In genomic region chr15:86202640-86203039, GRCm38 (mm10) we compare ENCODE assay signal across 10 mouse cellular contexts. TPM values are rescaled to one million over a fixed set of nuclear protein-coding genes. Genes with fewer than 3 reads are reported as not detected.
DNase-seq lines count a peak whose midpoint lies in the region; ATAC-seq lines count a peak whose summit lies in the region.
"Had no signal": no experiment of that assay in that cellular context is flagged by ENCODE, and none has a peak within 500 bp of the region (broad histone marks: within the 10 kb centered on the region; RNA-seq: fewer than 3 reads in every experiment).

No protein-coding gene starts in this region.

- no peak overlapping the region for H3K4me3 ChIP-seq in heart, embryonic 16.5 days (ENCODE audit: low read length)
- H3K4me3 ChIP-seq in neural tube, embryonic 15.5 days (replicated peaks): no peak overlapping the region

- 0 out of 2 replicates have a peak, but pooled peaks cover 2% of the 10 kb centered on the region for H3K9me3 ChIP-seq in heart, embryonic 16.5 days (replicated peaks; ENCODE audit: control insufficient read depth, low read length)
- H3K9me3 ChIP-seq in neural tube, embryonic 15.5 days (replicated peaks): no peaks in the 10 kb centered on the region

- H3K4me1 ChIP-seq in heart, embryonic 16.5 days (ENCODE audit: control insufficient read depth, insufficient read depth, low read length): peaks cover 8% of the 10 kb centered on the region; the same call in 1 of the 2 replicates
- H3K4me1 ChIP-seq in neural tube, embryonic 15.5 days: 0 out of 2 replicates have a peak, but pooled peaks cover 5% of the 10 kb centered on the region

- no peak overlapping the region for H3K9ac ChIP-seq in heart, embryonic 16.5 days (ENCODE audit: low read length)
- no peak overlapping the region for H3K9ac ChIP-seq in neural tube, embryonic 15.5 days (replicated peaks)

- peak overlapping the region; percentile 35 for H3K27ac ChIP-seq in heart, embryonic 16.5 days (ENCODE audit: low read length)
- no peak overlapping the region for H3K27ac ChIP-seq in neural tube, embryonic 15.5 days (replicated peaks)

- no peaks in the 10 kb centered on the region for H3K36me3 ChIP-seq in heart, embryonic 16.5 days (ENCODE audit: control insufficient read depth, insufficient read depth)
- no peaks in the 10 kb centered on the region for H3K36me3 ChIP-seq in neural tube, embryonic 15.5 days

- no peak for ATAC-seq in heart, embryonic 16.5 days (replicated peaks; ENCODE audit: extremely low read depth, insufficient read depth, low FRiP score)
- ATAC-seq in neural tube, embryonic 15.5 days (ENCODE audit: low FRiP score): no peak
- no peak for ATAC-seq in frontal cortex, adult (ENCODE audit: low TSS enrichment)

- 41% methylated on average over 6 of the region's 6 CpGs for WGBS in heart, embryonic 16.5 days
- WGBS in neural tube, embryonic 15.5 days: 59% methylated on average over 6 of the region's 6 CpGs

- peak; percentile 52 to 58 for DNase-seq in spleen, adult 18-20 months
- DNase-seq in spleen, adult 12 weeks (ENCODE audit: low spot score): no peak
- DNase-seq in lung, postnatal 36 days: peak; percentile 84
- no peak for DNase-seq in ovary, postnatal 14 days (ENCODE audit: low spot score)
- DNase-seq in embryo, embryonic 9.5 days (ENCODE audit: extremely low spot score): no peak
- DNase-seq: cerebellum, postnatal 36 days; kidney, postnatal 14 days had no signal

- H3K27me3 ChIP-seq in heart, embryonic 16.5 days (ENCODE audit: control insufficient read depth, insufficient read depth, low read length): no peaks in the 10 kb centered on the region
- H3K27me3 ChIP-seq in neural tube, embryonic 15.5 days (replicated peaks): no peaks in the 10 kb centered on the region

- H3K4me2 ChIP-seq in heart, embryonic 16.5 days (ENCODE audit: low read depth, low read length): no peak overlapping the region
- no peak overlapping the region for H3K4me2 ChIP-seq in neural tube, embryonic 15.5 days

RNA-seq across cellular contexts. Expression of gene Tbc1d22a, which starts 11.6 kb away (rescaled TPM):
- 11.5 and 12.6 TPM in 2 replicates for polyA plus RNA-seq in heart, embryonic 16.5 days (2015; fragmentation: Nextera tagmentation; extraction: Ambion mirVana)
- polyA plus RNA-seq in neural tube, embryonic 15.5 days (2015; fragmentation: Nextera tagmentation; extraction: Ambion mirVana): 11.0 and 14.1 TPM in 2 replicates

RNA-seq across cellular contexts. Expression of gene Cerk, which starts 16.7 kb away (rescaled TPM):
- polyA plus RNA-seq in heart, embryonic 16.5 days (2015; fragmentation: Nextera tagmentation; extraction: Ambion mirVana): 18.7 and 19.3 TPM in 2 replicates
- polyA plus RNA-seq in neural tube, embryonic 15.5 days (2015; fragmentation: Nextera tagmentation; extraction: Ambion mirVana): 26.4 and 27.5 TPM in 2 replicates

Comparison
In these comparisons a context has a peak if more than half of its experiments do, and no peak if none do; other contexts are left out.
1. DNase-seq: peak in spleen, adult 18-20 months (2 of 2) and lung, postnatal 36 days (single experiment); none in spleen, adult 12 weeks (single experiment), ovary, postnatal 14 days (single experiment) and embryo, embryonic 9.5 days (single experiment).